Mouse (Mus musculus): Measurements from ENCODE around the gene 1700012P22Rik. TPM values are rescaled to one million over a fixed set of nuclear protein-coding genes. Genes with fewer than 3 reads are reported as not detected.

1700012P22Rik gene
- polyA plus RNA-seq, 1 experiment, result not detected

- Histone ChIP-seq H3K4me3 (ENCODE audit: insufficient read depth, low read depth, low read length) (no peak overlapping the region), H3K27ac (replicated peaks; ENCODE audit: low read depth, low read length) (no peak overlapping the region), H3K4me1 (ENCODE audit: control insufficient read depth, insufficient read depth, insufficient read length, low read length) (no peaks in the 10 kb centered on the region)
Measured at GRCm38 (mm10) chr4:144402712-144403111, 35.9 kb downstream of the 1700012P22Rik start.

GRCm38 (mm10) chr4:144396316-144396715, 42.3 kb downstream of the 1700012P22Rik start:
- H3K27ac ChIP-seq (replicated peaks; ENCODE audit: low read depth, low read length), result no peak overlapping the region
- no peak overlapping the region for H3K4me3 ChIP-seq (ENCODE audit: insufficient read depth, low read depth, low read length)
- no peaks in the 10 kb centered on the region for H3K4me1 ChIP-seq (ENCODE audit: control insufficient read depth, insufficient read depth, insufficient read length, low read length)

GRCm38 (mm10) chr4:144377911-144378310, 60.7 kb downstream of the 1700012P22Rik start, which contains the start of gene Pramef20:
Pramef20 (minus strand) TSS chr4:144377933.
- Histone ChIP-seq H3K27ac (replicated peaks; ENCODE audit: low read depth, low read length) (no peak within 1 kb of the TSS), H3K4me3 (ENCODE audit: insufficient read depth, low read depth, low read length) (no peak within 1 kb of the TSS), H3K4me1 (ENCODE audit: control insufficient read depth, insufficient read depth, insufficient read length, low read length) (no peaks in the 10 kb centered on the region)

Other genes starting within 250 kb of the 1700012P22Rik start
- gene Oog2, start 248.1 kb downstream of the 1700012P22Rik start, polyA plus RNA-seq (2012; ENCODE audit: insufficient read depth, insufficient read length, missing spikeins), result not detected in 2 replicates
- not detected in 2 replicates for gene C87977, start 225.5 kb downstream of the 1700012P22Rik start, polyA plus RNA-seq (2012; ENCODE audit: insufficient read depth, insufficient read length, missing spikeins)
- gene Pramel5, start 158.3 kb downstream of the 1700012P22Rik start, polyA plus RNA-seq (2012; ENCODE audit: insufficient read depth, insufficient read length, missing spikeins), result not detected in 2 replicates
- not detected in 2 replicates for gene Gm13128, start 108.5 kb downstream of the 1700012P22Rik start, polyA plus RNA-seq (2012; ENCODE audit: insufficient read depth, insufficient read length, missing spikeins)
- gene Gm13119, start 80.8 kb downstream of the 1700012P22Rik start, polyA plus RNA-seq (2012; ENCODE audit: insufficient read depth, insufficient read length, missing spikeins), result not detected in 2 replicates
- gene Pramef20, start 60.8 kb downstream of the 1700012P22Rik start, polyA plus RNA-seq (2012; ENCODE audit: insufficient read depth, insufficient read length, missing spikeins), result not detected in 2 replicates
- gene Pramef12, start 30.3 kb downstream of the 1700012P22Rik start, polyA plus RNA-seq (2012; ENCODE audit: insufficient read depth, insufficient read length, missing spikeins), result not detected in 2 replicates
- gene Gm9944, start 14.5 kb upstream of the 1700012P22Rik start, polyA plus RNA-seq (2012; ENCODE audit: insufficient read depth, insufficient read length, missing spikeins), result not detected in 2 replicates
- not detected in 2 replicates for gene Aadacl3, start 25.0 kb upstream of the 1700012P22Rik start, polyA plus RNA-seq (2012; ENCODE audit: insufficient read depth, insufficient read length, missing spikeins)
- not detected in 2 replicates for gene 9430007A20Rik, start 81.0 kb upstream of the 1700012P22Rik start, polyA plus RNA-seq (2012; ENCODE audit: insufficient read depth, insufficient read length, missing spikeins)
- gene Gm13124, start 126.4 kb upstream of the 1700012P22Rik start, polyA plus RNA-seq (2012; ENCODE audit: insufficient read depth, insufficient read length, missing spikeins), result not detected in 2 replicates
- gene Aadacl4, start 174.9 kb upstream of the 1700012P22Rik start, polyA plus RNA-seq (2012; ENCODE audit: insufficient read depth, insufficient read length, missing spikeins), result not detected in 2 replicates
- gene Gm436, start 247.6 kb upstream of the 1700012P22Rik start, polyA plus RNA-seq (2012; ENCODE audit: insufficient read depth, insufficient read length, missing spikeins), result not detected in 2 replicates